Mouse (Mus musculus) ES-Bruce4 (cell line): ENCODE data around the gene Cltb.

Experiments
- CTCF ChIP-seq: IDR thresholded peaks from one replicate; pipeline ENCODE4 v1.8.1; 2011; ENCODE audit warnings: low read depth, low read length
- POLR2A ChIP-seq: IDR thresholded peaks from one replicate; pipeline ENCODE4 v1.8.1; 2011; ENCODE audit warnings: low read length; ENCODE audit not compliant: insufficient read depth

GRCm38 (mm10) chr13:54560608-54561007 is 50.5 kb downstream of the Cltb start:
- TF ChIP-seq POLR2A: no peak
- TF ChIP-seq CTCF: no peak
